Mouse (Mus musculus): ENCODE results near the gene Adgrg1.

GRCm38 (mm10) chr8:94953624-94954367, 20.8 kb upstream of the Adgrg1 start:
- no peak for TF ChIP-seq EP300 (IDR thresholded peaks at IDR 0.05; ENCODE audit: low read depth)
- no peak for TF ChIP-seq CTCF (IDR thresholded peaks at IDR 0.05; ENCODE audit: low read depth)

All from liver, postnatal 0 days (tissue).